Mouse (Mus musculus): ENCODE results near the gene Cc2d1b. TPM values are rescaled to one million over a fixed set of nuclear protein-coding genes. Genes with fewer than 3 reads are reported as not detected.

Gene Cc2d1b
- polyA plus RNA-seq (2012; rRNA removed) (7.6 and 10.1 TPM in 2 replicates), polyA plus RNA-seq (2014; fragmentation: Nextera tagmentation; extraction: Ambion mirVana) (7.2 and 8.8 TPM in 2 replicates)

GRCm38 (mm10) chr4:108619587-108620341, at the start of gene Cc2d1b:
Cc2d1b (plus strand) TSS chr4:108619940.
- Histone ChIP-seq H3K36me3 (replicated peaks; ENCODE audit: control insufficient read depth, insufficient read depth, low read depth) (peaks cover 2% of the 10 kb centered on the region), H3K9me3 (ENCODE audit: control insufficient read depth, low read length) (no peaks in the 10 kb centered on the region), H3K9ac (replicated peaks) (peak within 1 kb of the TSS; percentile 79), H3K27ac (peak within 1 kb of the TSS; percentile 9), H3K4me1 (replicated peaks; ENCODE audit: control insufficient read depth in 2 of 2, insufficient read depth in 2 of 2, low read length in 1 of 2) (peaks cover 5 to 9% of the 10 kb centered on the region in 2 experiments; a peak in 3 of 4 replicates), H3K27me3 (ENCODE audit: control insufficient read depth, insufficient read depth, low read length) (no peaks in the 10 kb centered on the region), H3K4me3 (ENCODE audit: insufficient read depth in 1 of 2, low read depth in 2 of 2, low read length in 2 of 2) (peak within 1 kb of the TSS; percentile 83), H3K4me2 (ENCODE audit: low read depth) (peak within 1 kb of the TSS; percentile 83)
- under 1% methylated on average over 69 of the region's 86 CpGs for WGBS (ENCODE audit: insufficient replicate concordance)
- ATAC-seq (ENCODE audit: insufficient read depth) (peak; percentile 95), DNase-seq (ENCODE audit: low read depth in 3 of 3, low spot score in 3 of 3) (peak; percentile 77 to 88 (median 81))
- no peak for TF ChIP-seq CTCF (IDR thresholded peaks at IDR 0.05; ENCODE audit: low read depth)
- TF ChIP-seq EP300 (IDR thresholded peaks at IDR 0.05; ENCODE audit: low read depth) = no peak

- TF ChIP-seq EP300 (IDR thresholded peaks at IDR 0.05; ENCODE audit: low read depth) (no peak), CTCF (IDR thresholded peaks at IDR 0.05; ENCODE audit: low read depth) (no peak)
- H3K4me2 ChIP-seq (ENCODE audit: low read depth) = no peak overlapping the region
- peaks cover 3 to 4% of the 10 kb centered on the region in 2 experiments; a peak in 3 of 4 replicates for H3K4me1 ChIP-seq (replicated peaks; ENCODE audit: control insufficient read depth in 2 of 2, insufficient read depth in 2 of 2, low read length in 1 of 2)
- no peak overlapping the region for H3K4me3 ChIP-seq (ENCODE audit: insufficient read depth in 1 of 2, low read depth in 2 of 2, low read length in 2 of 2)
- H3K9ac ChIP-seq (replicated peaks) = no peak overlapping the region
- 84% methylated on average over 3 of the region's 3 CpGs for WGBS (ENCODE audit: insufficient replicate concordance)
- no peak overlapping the region for H3K27ac ChIP-seq
- no peak for DNase-seq (ENCODE audit: low read depth in 3 of 3, low spot score in 3 of 3)
- peaks cover 46% of the 10 kb centered on the region for H3K36me3 ChIP-seq (replicated peaks; ENCODE audit: control insufficient read depth, insufficient read depth, low read depth)
- no peaks in the 10 kb centered on the region for H3K27me3 ChIP-seq (ENCODE audit: control insufficient read depth, insufficient read depth, low read length)
- no peaks in the 10 kb centered on the region for H3K9me3 ChIP-seq (ENCODE audit: control insufficient read depth, low read length)
- no peak for ATAC-seq (ENCODE audit: insufficient read depth)
Measured at GRCm38 (mm10) chr4:108572644-108573043, 47.1 kb upstream of the Cc2d1b start.

GRCm38 (mm10) chr4:108578840-108579742, 40.6 kb upstream of the Cc2d1b start, which contains the start of the genes Prpf38a and Orc1:
Prpf38a (minus strand) TSS chr4:108579336.
Orc1 (plus strand) TSS chr4:108579423.
- WGBS (ENCODE audit: insufficient replicate concordance) = under 1% methylated on average over 64 of the region's 64 CpGs
- no peak for TF ChIP-seq CTCF (IDR thresholded peaks at IDR 0.05; ENCODE audit: low read depth)
- no peak; the same call in 1 of the 2 replicates for TF ChIP-seq EP300 (IDR thresholded peaks at IDR 0.05; ENCODE audit: low read depth)
- peak within 1 kb of the TSS; percentile 76 for H3K27ac ChIP-seq

GRCm38 (mm10) chr4:108579743-108580411, 39.9 kb upstream of the Cc2d1b start:
- peak in 1 of 3 experiments; percentile 44 for DNase-seq (ENCODE audit: low read depth in 3 of 3, low spot score in 3 of 3)
- H3K4me2 ChIP-seq (ENCODE audit: low read depth) = peak overlapping the region; percentile 81
- no peak for TF ChIP-seq CTCF (IDR thresholded peaks at IDR 0.05; ENCODE audit: low read depth)
- TF ChIP-seq EP300 (IDR thresholded peaks at IDR 0.05; ENCODE audit: low read depth) = no peak
- peaks cover 19 to 22% of the 10 kb centered on the region in 2 experiments for H3K4me1 ChIP-seq (replicated peaks; ENCODE audit: control insufficient read depth in 2 of 2, insufficient read depth in 2 of 2, low read length in 1 of 2)
- WGBS (ENCODE audit: insufficient replicate concordance) = under 1% methylated on average over 16 of the region's 16 CpGs
- H3K9ac ChIP-seq (replicated peaks) = peak overlapping the region; percentile 86
- H3K27me3 ChIP-seq (ENCODE audit: control insufficient read depth, insufficient read depth, low read length) = no peaks in the 10 kb centered on the region
- H3K27ac ChIP-seq = peak overlapping the region; percentile 65
- H3K36me3 ChIP-seq (replicated peaks; ENCODE audit: control insufficient read depth, insufficient read depth, low read depth) = peaks cover 21% of the 10 kb centered on the region
- peak overlapping the region; percentile 82 to 97 for H3K4me3 ChIP-seq (ENCODE audit: insufficient read depth in 1 of 2, low read depth in 2 of 2, low read length in 2 of 2)
- ATAC-seq (ENCODE audit: insufficient read depth) = no peak
- H3K9me3 ChIP-seq (ENCODE audit: control insufficient read depth, low read length) = no peaks in the 10 kb centered on the region

More at GRCm38 (mm10) chr4:108578840-108579742, 40.6 kb upstream of the Cc2d1b start, which contains the start of the genes Prpf38a and Orc1:
- peaks cover 16 to 18% of the 10 kb centered on the region in 2 experiments for H3K4me1 ChIP-seq (replicated peaks; ENCODE audit: control insufficient read depth in 2 of 2, insufficient read depth in 2 of 2, low read length in 1 of 2)
- peak within 1 kb of the TSS; percentile 86 for H3K9ac ChIP-seq (replicated peaks)
- H3K9me3 ChIP-seq (ENCODE audit: control insufficient read depth, low read length) = no peaks in the 10 kb centered on the region
- ATAC-seq (ENCODE audit: insufficient read depth) = peak; percentile 97
- peak; percentile 96 to 98 (median 97) for DNase-seq (ENCODE audit: low read depth in 3 of 3, low spot score in 3 of 3)
- no peaks in the 10 kb centered on the region for H3K27me3 ChIP-seq (ENCODE audit: control insufficient read depth, insufficient read depth, low read length)
- H3K36me3 ChIP-seq (replicated peaks; ENCODE audit: control insufficient read depth, insufficient read depth, low read depth) = peaks cover 23% of the 10 kb centered on the region
- peak within 1 kb of the TSS; percentile 81 for H3K4me2 ChIP-seq (ENCODE audit: low read depth)
- peak within 1 kb of the TSS; percentile 82 to 97 for H3K4me3 ChIP-seq (ENCODE audit: insufficient read depth in 1 of 2, low read depth in 2 of 2, low read length in 2 of 2)

Data from liver, embryonic 14.5 days (tissue).